Mouse (Mus musculus) G1E-ER4 (cell line): ENCODE results near the gene Sbno2. TPM values are rescaled to one million over a fixed set of nuclear protein-coding genes. Genes with fewer than 3 reads are reported as not detected.

ENCODE experiments used
- GATA1 ChIP-seq: IDR thresholded peaks from one replicate; pipeline ENCODE4 v1.8.0; 2012; ENCODE audit warnings: low read length, inconsistent platforms
- polyA plus RNA-seq: library from polyadenylated mRNA; stranded (reverse); fragments of >175 nt; gene quantifications from 2 replicates; pipeline ENCODE4 v1.2.3, GENCODE M21; 2012

Gene Sbno2
- polyA plus RNA-seq, 1 experiment: 41.5 TPM

DNA sequence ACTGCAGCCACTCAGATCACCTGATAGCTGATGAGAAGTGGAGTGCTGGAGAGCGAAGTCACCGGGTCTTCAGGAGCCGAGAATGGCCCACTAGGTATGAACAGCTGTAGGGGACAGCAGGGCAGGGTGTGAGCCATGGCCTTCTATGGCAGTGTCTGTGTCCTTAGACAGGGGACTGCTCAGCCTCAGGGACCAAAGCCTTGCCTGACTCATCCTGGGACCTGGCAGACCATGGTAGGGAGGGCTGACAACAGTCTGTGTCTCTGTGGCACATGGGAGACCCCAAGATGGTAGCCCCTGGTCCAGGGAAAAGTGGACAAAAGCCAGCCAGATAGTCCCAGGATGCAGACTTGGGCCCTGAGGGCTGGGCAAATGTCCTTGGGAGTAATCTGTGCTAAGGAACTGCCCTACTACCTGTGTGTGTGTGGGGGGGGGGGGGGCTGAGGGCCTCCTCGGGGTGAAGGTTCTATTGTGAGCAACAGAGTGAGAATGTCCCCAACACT is 35.4 kb downstream of the Sbno2 start:
- TF ChIP-seq GATA1: no peak

DNA sequence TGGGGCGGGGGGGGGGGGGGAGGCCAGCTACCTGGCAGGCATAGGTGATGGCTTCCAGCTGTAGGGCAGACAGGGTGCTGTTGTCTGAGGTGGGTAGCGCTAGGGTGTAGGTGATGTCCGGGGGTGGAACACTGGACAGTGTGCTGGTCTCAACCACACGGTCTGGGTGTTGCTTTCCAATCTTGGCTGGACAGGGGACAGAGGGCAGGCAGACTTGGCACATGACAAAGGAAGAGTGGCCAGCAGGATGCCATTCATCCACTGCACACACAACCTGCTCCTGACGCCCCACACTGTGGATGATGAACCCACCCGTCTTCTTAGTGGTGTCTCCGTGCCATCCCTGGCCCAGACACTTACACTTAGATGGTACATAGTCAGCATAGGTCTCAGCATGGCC is 36.1 kb downstream of the Sbno2 start:
- no peak for TF ChIP-seq GATA1

GRCm38 (mm10) chr10:80063877-80064650 is 41.3 kb downstream of the Sbno2 start:
- TF ChIP-seq GATA1: no peak

GRCm38 (mm10) chr10:80063104-80063503 is 42.3 kb downstream of the Sbno2 start:
- no peak for TF ChIP-seq GATA1

GRCm38 (mm10) chr10:80057683-80058326 is 47.6 kb downstream of the Sbno2 start:
- TF ChIP-seq GATA1: no peak

GRCm38 (mm10) chr10:80056976-80057682 is 48.2 kb downstream of the Sbno2 start:
- TF ChIP-seq GATA1: no peak

GRCm38 (mm10) chr10:80056506-80056905 is 48.9 kb downstream of the Sbno2 start:
- TF ChIP-seq GATA1: no peak

GRCm38 (mm10) chr10:80055891-80056290 is 49.5 kb downstream of the Sbno2 start:
- no peak for TF ChIP-seq GATA1

GRCm38 (mm10) chr10:80055364-80055763 is 50.0 kb downstream of the Sbno2 start:
- no peak for TF ChIP-seq GATA1

- TF ChIP-seq GATA1: no peak
These were observed 51.2 kb downstream of the Sbno2 start for GRCm38 (mm10) chr10:80053831-80054815.

DNA sequence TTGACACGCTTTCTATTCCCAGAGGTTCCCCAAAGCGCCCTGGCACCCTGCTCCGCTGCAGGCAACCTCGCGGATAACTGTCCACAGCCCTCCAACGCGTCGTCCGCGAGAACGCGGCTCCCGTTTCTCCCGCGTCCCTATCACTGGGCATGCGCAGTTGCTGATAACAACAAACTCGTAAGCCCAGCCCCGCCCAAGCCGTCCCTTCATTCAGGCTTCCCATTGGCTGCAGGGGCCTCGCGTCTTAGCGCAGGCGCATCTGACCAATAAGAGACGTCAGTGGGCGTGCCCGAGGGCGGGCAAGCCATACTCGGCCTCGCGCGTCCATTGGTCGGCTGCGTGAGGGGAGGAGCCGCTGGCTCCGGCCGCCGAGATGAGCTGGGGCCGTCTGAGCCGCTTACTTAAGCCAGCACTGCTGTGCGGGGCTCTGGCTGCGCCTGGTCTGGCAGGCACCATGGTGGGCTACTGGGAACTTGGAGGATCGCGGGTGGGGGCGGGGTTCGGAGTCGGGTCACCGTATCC is 52.1 kb downstream of the Sbno2 start:
- no peak for TF ChIP-seq GATA1

- TF ChIP-seq GATA1: no peak
These were observed 53.0 kb downstream of the Sbno2 start for GRCm38 (mm10) chr10:80052374-80052764.

GRCm38 (mm10) chr10:80051618-80052373 is 53.6 kb downstream of the Sbno2 start:
- no peak for TF ChIP-seq GATA1
